Mouse (Mus musculus): ENCODE measurements at regions not wholly inside any gene's neighbourhood (a gene's known extent, or its start where the extent isn't known, plus 50 kb on each side); places are given as distances from the start of the nearest gene placed in this dataset.

GRCm38 (mm10) chr2:172103881-172104655 is 60.8 kb upstream of the Cbln4 start:
- TF ChIP-seq POLR2A (IDR thresholded peaks at IDR 0.05; ENCODE audit: low read depth, low read length) (no peak), CTCF (conservative IDR thresholded peaks at IDR 0.05 in 1 of 2, IDR thresholded peaks at IDR 0.05 in 1 of 2; ENCODE audit: low read depth in 2 of 2, low read length in 2 of 2) (no peak), MXI1 (IDR thresholded peaks at IDR 0.05; ENCODE audit: low read depth, low read length) (no peak), UBTF (IDR thresholded peaks at IDR 0.05; ENCODE audit: low read depth, low read length) (no peak), PAX5 (IDR thresholded peaks at IDR 0.05; ENCODE audit: low read length) (no peak), POLR2AphosphoS2 (IDR thresholded peaks at IDR 0.05; ENCODE audit: low read depth, low read length) (no peak), USF2 (conservative IDR thresholded peaks at IDR 0.05; ENCODE audit: low read depth, low read length) (no peak), EP300 (IDR thresholded peaks at IDR 0.05; ENCODE audit: low read length) (no peak), MAFK (IDR thresholded peaks at IDR 0.05; ENCODE audit: insufficient replicate concordance, low read length) (no peak)
